ENCODE assay signal across 10 mouse cellular contexts in genomic region chr6:92869582-92870219, GRCm38 (mm10). TPM values are rescaled to one million over a fixed set of nuclear protein-coding genes. Genes with fewer than 3 reads are reported as not detected.
A peak's percentile ranks its signal among the peaks of the same experiment; 100 is the strongest.
DNase-seq lines count a peak whose midpoint lies in the region; ATAC-seq lines count a peak whose summit lies in the region.
"Had no signal": no experiment of that assay in that cellular context is flagged by ENCODE, and none has a peak within 500 bp of the region (broad histone marks: within the 10 kb centered on the region; RNA-seq: fewer than 3 reads in every experiment).

No protein-coding gene starts in this region.

- peak; percentile 40; the same call in 1 of the 2 replicates for ATAC-seq in kidney, embryonic 14.5 days (ENCODE audit: low FRiP score, low TSS enrichment)
- ATAC-seq in embryonic facial prominence, embryonic 11.5 days (replicated peaks; ENCODE audit: insufficient number of reproducible peaks, low FRiP score, low TSS enrichment, low read depth), result peak; percentile 59; the same call in 1 of the 2 replicates
- ATAC-seq in intestine, embryonic 14.5 days (replicated peaks; ENCODE audit: low FRiP score, low TSS enrichment, low read depth), result peak; percentile 58

- H3K4me1 ChIP-seq in kidney, embryonic 14.5 days (ENCODE audit: control insufficient read depth, insufficient read depth, low read length), result peaks cover 16% of the 10 kb centered on the region
- no peaks in the 10 kb centered on the region; the same call in 1 of the 2 replicates for H3K4me1 ChIP-seq in embryonic facial prominence, embryonic 11.5 days (ENCODE audit: control insufficient read depth, insufficient read depth, low read length)
- peaks cover 18% of the 10 kb centered on the region; the same call in 1 of the 2 replicates for H3K4me1 ChIP-seq in intestine, embryonic 14.5 days (replicated peaks; ENCODE audit: control insufficient read depth, insufficient read depth, low read length)

- WGBS in kidney, embryonic 14.5 days, result 41% methylated on average over 16 of the region's 16 CpGs
- WGBS in embryonic facial prominence, embryonic 11.5 days, result 32% methylated on average over 16 of the region's 16 CpGs
- WGBS in intestine, embryonic 14.5 days, result 23% methylated on average over 16 of the region's 16 CpGs

- H3K4me2 ChIP-seq in kidney, embryonic 14.5 days (replicated peaks; ENCODE audit: low read depth, low read length), result no peak overlapping the region
- no peak overlapping the region for H3K4me2 ChIP-seq in embryonic facial prominence, embryonic 11.5 days (ENCODE audit: low read depth, low read length)
- H3K4me2 ChIP-seq in intestine, embryonic 14.5 days (ENCODE audit: low read length), result peak overlapping the region; percentile 20

- no peaks in the 10 kb centered on the region for H3K27me3 ChIP-seq in kidney, embryonic 14.5 days (ENCODE audit: control insufficient read depth, insufficient read depth, low read length)
- no peaks in the 10 kb centered on the region for H3K27me3 ChIP-seq in embryonic facial prominence, embryonic 11.5 days (ENCODE audit: control insufficient read depth, insufficient read depth, low read length)
- no peaks in the 10 kb centered on the region for H3K27me3 ChIP-seq in intestine, embryonic 14.5 days (replicated peaks; ENCODE audit: control insufficient read depth, insufficient read depth, low read length)

- H3K9ac ChIP-seq in kidney, embryonic 14.5 days (ENCODE audit: low read depth, low read length), result 0 out of 2 replicates have a peak overlapping the region, but pooled peaks have one; percentile 18
- no peak overlapping the region for H3K9ac ChIP-seq in embryonic facial prominence, embryonic 11.5 days (replicated peaks; ENCODE audit: low read length)
- 0 out of 2 replicates have a peak overlapping the region, but pooled peaks have one; percentile 20 for H3K9ac ChIP-seq in intestine, embryonic 14.5 days (ENCODE audit: low read length)

- H3K4me3 ChIP-seq in kidney, embryonic 14.5 days (ENCODE audit: low read length), result no peak overlapping the region
- no peak overlapping the region for H3K4me3 ChIP-seq in embryonic facial prominence, embryonic 11.5 days (ENCODE audit: low read depth, low read length)
- no peak overlapping the region for H3K4me3 ChIP-seq in intestine, embryonic 14.5 days (ENCODE audit: low read depth, low read length)

- H3K27ac ChIP-seq in kidney, embryonic 14.5 days (ENCODE audit: low read depth, low read length), result peak overlapping the region; percentile 64
- no peak overlapping the region for H3K27ac ChIP-seq in embryonic facial prominence, embryonic 11.5 days (replicated peaks; ENCODE audit: low read depth, low read length)
- peak overlapping the region; percentile 93 for H3K27ac ChIP-seq in intestine, embryonic 14.5 days (ENCODE audit: low read depth)
- H3K27ac ChIP-seq: macrophage had no signal

- H3K9me3 ChIP-seq in kidney, embryonic 14.5 days (ENCODE audit: control insufficient read depth, low read length), result no peaks in the 10 kb centered on the region
- H3K9me3 ChIP-seq in embryonic facial prominence, embryonic 11.5 days (replicated peaks; ENCODE audit: control insufficient read depth, low read length), result no peaks in the 10 kb centered on the region
- H3K9me3 ChIP-seq in intestine, embryonic 14.5 days (ENCODE audit: control insufficient read depth, low read length), result no peaks in the 10 kb centered on the region

- DNase-seq in kidney, postnatal 25 days, result no peak
- peak; percentile 75 for DNase-seq in embryonic facial prominence, embryonic 11.5 days (ENCODE audit: low spot score)
- no peak for DNase-seq in intestine, embryonic 14.5 days (ENCODE audit: low spot score)
- DNase-seq in mesoderm, embryonic 11.5 days (ENCODE audit: low read depth, low spot score), result peak; percentile 77
- no peak for DNase-seq in adipocyte (ENCODE audit: low spot score)
- DNase-seq in thymus, postnatal 25 days, result no peak
- DNase-seq in thymus, postnatal 36 days, result no peak

- peaks cover 48% of the 10 kb centered on the region for H3K36me3 ChIP-seq in kidney, embryonic 14.5 days (ENCODE audit: control insufficient read depth, insufficient read depth, low read length)
- no peaks in the 10 kb centered on the region for H3K36me3 ChIP-seq in embryonic facial prominence, embryonic 11.5 days (replicated peaks; ENCODE audit: control insufficient read depth, insufficient read depth, low read depth, low read length)
- H3K36me3 ChIP-seq in intestine, embryonic 14.5 days (ENCODE audit: control insufficient read depth, insufficient read depth, low read length), result peaks cover 20% of the 10 kb centered on the region

RNA-seq across cellular contexts. Expression of gene Gm15737, which starts 0.5 kb away (rescaled TPM):
- 0.26 and 0.27 TPM in 2 replicates for polyA plus RNA-seq in kidney, embryonic 14.5 days (2014; fragmentation: Nextera tagmentation; extraction: Ambion mirVana)
- polyA plus RNA-seq in embryonic facial prominence, embryonic 11.5 days (2014; fragmentation: Nextera tagmentation; extraction: Ambion mirVana), result 0.07 TPM in 1 of 2 replicates, not detected in the other
- polyA plus RNA-seq in intestine, embryonic 14.5 days (2014; fragmentation: Nextera tagmentation; extraction: Ambion mirVana), result 0.20 and 0.28 TPM in 2 replicates
- polyA plus RNA-seq: brain, embryonic 14.5 days; macrophage had no signal

RNA-seq across cellular contexts. Expression of gene A730049H05Rik, which starts 53.4 kb away (rescaled TPM):
- 1.2 and 1.6 TPM in 2 replicates for polyA plus RNA-seq in kidney, embryonic 14.5 days (2014; fragmentation: Nextera tagmentation; extraction: Ambion mirVana)
- 0.72 and 1.7 TPM in 2 replicates for polyA plus RNA-seq in embryonic facial prominence, embryonic 11.5 days (2014; fragmentation: Nextera tagmentation; extraction: Ambion mirVana)
- 0.24 and 0.42 TPM in 2 replicates for polyA plus RNA-seq in intestine, embryonic 14.5 days (2014; fragmentation: Nextera tagmentation; extraction: Ambion mirVana)
- polyA plus RNA-seq: macrophage had no signal

Comparison
In these comparisons a context has a peak if more than half of its experiments do, and no peak if none do; other contexts are left out.
1. DNase-seq: peak in embryonic facial prominence, embryonic 11.5 days (single experiment) and mesoderm, embryonic 11.5 days (single experiment); none in kidney, postnatal 25 days (0 of 2), intestine, embryonic 14.5 days (single experiment), adipocyte (single experiment), thymus, postnatal 25 days (single experiment) and thymus, postnatal 36 days (0 of 2).
2. Peak in every context shown above with its lines, with median percentiles within 50 percentile points of each other: ATAC-seq.